Mouse (Mus musculus): Measurements from ENCODE around the gene Kcnab3.
A peak's percentile ranks its signal among the peaks of the same experiment; 100 is the strongest.

The Kcnab3 gene

DNA sequence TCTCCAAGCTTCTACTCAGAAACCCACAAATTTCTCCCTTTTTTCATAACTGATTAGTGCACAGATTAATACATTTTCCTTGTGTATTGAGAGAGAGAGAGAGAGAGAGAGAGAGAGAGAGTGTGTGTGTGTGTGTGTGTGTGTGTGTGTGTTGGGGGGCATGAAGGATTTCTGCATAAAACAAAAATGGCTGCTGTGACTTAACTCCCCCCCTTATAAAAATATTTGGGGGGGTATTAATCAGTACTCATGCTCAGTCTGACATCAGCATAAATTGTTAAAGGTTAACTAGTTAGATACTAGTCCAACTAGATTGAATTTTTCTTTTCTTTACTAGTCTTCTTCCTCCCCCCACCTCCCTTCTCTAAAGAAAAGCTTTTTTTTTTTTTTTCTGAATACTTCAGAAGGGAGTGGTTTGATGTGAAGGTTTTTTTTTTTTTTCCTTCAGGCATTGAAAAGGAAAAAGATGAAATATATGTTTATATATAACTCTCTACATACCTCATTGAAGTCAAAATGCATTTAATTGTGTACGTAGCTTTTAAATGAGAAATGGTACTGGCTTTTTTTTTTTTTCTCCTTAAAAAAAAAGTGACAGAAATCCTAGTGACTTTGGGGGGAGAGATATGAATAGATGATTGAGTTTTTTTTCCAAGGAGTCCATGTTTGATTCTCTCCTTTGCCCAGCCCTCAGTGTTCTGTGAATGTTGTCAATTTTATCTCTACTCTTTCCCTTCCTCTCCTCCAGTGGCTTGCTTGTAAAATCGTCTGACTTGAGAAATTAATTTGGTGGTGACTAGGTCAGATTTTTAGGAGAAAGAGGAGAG lies 44.1 kb downstream of the Kcnab3 start:
- no peaks in the 10 kb centered on the region for H3K9me3 ChIP-seq (ENCODE audit: low read length)
- TF ChIP-seq POU5F1 (IDR thresholded peaks at IDR 0.05; ENCODE audit: borderline replicate concordance, low read length): no peak
- TF ChIP-seq NANOG (IDR thresholded peaks at IDR 0.05; ENCODE audit: borderline replicate concordance, low read length): no peak
- no peak for TF ChIP-seq CTCF (conservative IDR thresholded peaks at IDR 0.05; ENCODE audit: low read length)

DNA sequence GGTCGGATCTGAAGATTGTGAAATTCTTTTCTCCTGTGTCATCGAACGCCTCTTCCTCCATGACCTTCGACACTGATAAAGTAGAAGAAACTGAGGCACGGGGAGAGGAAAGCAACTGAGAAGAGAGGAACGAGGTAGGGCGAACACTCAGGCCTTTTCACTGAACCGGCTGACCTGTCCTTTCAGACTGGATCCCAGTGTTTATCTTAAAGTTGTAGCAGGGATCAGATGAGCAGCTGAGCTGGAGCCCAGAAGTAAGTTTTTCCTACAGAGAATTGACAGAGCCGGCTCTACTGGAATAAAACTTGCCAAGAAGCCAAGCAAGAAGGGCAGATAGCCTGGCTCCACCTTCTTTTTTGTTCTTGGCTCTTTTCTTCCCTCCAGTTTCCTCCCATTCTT lies 44.8 kb downstream of the Kcnab3 start:
- Histone ChIP-seq H3K4me1 (replicated peaks; ENCODE audit: low read depth, low read length) (peaks cover 56% of the 10 kb centered on the region), H3K9me3 (ENCODE audit: low read length) (no peaks in the 10 kb centered on the region), H3K4me3 (replicated peaks; ENCODE audit: low read length) (no peak overlapping the region; the same call in 1 of the 2 replicates), H3K36me3 (ENCODE audit: insufficient read depth, low read length) (no peaks in the 10 kb centered on the region), H3K27me3 (ENCODE audit: insufficient read depth, low read length) (peaks cover 55% of the 10 kb centered on the region)
- no peak for TF ChIP-seq NANOG (IDR thresholded peaks at IDR 0.05; ENCODE audit: borderline replicate concordance, low read length)

More for the DNA sequence above, 44.1 kb downstream of the Kcnab3 start:
- Histone ChIP-seq H3K36me3 (ENCODE audit: insufficient read depth, low read length) (no peaks in the 10 kb centered on the region), H3K4me3 (replicated peaks; ENCODE audit: low read length) (no peak overlapping the region), H3K4me1 (replicated peaks; ENCODE audit: low read depth, low read length) (peaks cover 62% of the 10 kb centered on the region), H3K27me3 (ENCODE audit: insufficient read depth, low read length) (peaks cover 61% of the 10 kb centered on the region)

DNA sequence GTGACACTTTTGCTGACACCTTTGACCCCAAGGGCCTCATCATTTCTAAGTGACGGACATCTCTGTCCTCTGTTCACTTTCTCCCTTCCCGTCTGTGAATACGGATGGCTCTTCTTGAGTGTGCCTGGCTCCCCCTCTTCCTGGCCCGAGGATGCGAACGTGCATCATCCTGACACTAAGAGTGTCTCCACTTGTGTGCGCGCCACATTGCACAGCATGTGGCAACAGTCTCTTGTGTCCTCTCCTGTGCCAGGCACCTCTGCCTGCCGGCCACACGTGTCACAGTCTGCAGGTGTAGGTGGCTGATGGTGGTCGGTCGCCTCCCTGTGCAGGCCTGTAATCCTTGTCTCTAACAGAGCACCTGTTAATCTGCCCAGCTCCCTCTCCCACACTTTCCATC lies 45.5 kb downstream of the Kcnab3 start:
- Histone ChIP-seq H3K36me3 (ENCODE audit: insufficient read depth, low read length) (no peaks in the 10 kb centered on the region), H3K4me1 (replicated peaks; ENCODE audit: low read depth, low read length) (peaks cover 48% of the 10 kb centered on the region), H3K9me3 (ENCODE audit: low read length) (no peaks in the 10 kb centered on the region), H3K4me3 (replicated peaks; ENCODE audit: low read length) (no peak overlapping the region), H3K27me3 (ENCODE audit: insufficient read depth, low read length) (peaks cover 49% of the 10 kb centered on the region)
- TF ChIP-seq CTCF (conservative IDR thresholded peaks at IDR 0.05; ENCODE audit: low read length) (no peak), POU5F1 (IDR thresholded peaks at IDR 0.05; ENCODE audit: borderline replicate concordance, low read length) (no peak), NANOG (IDR thresholded peaks at IDR 0.05; ENCODE audit: borderline replicate concordance, low read length) (no peak)

DNA sequence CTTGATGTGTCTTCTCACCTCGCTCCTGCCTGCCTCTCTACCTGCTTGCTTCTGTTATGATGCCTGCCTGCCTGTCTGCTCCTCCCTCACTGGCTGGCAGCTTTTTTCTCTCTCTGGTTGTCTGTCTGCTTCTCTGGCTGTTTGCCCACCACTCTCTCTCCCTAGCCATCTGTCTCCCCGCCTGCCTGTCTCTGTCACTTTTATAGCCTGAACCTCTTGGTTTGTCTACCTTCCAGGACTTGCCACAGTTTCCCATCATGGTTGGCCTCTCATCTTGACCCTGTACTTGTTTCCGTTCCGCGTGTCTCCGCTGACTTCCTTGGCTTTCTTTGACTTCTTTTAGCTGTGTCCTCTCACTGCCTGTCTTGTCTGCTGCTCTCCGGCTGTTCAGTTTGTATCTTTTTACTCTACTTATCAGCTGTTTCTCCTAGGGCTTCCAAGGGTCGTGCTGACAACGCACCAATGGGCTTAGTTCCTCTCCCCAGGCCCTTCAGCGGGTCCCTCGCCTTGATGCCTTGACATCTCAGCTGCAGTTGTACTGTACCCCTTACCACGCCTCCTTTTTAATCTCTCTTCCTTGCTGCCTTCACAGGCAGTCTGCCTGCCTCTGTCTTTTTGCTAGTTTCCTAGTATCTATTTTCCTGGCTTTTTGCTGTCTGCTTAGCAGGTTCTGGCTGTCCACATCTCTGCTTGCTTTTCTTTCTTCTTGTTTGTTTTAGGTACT lies 46.2 kb downstream of the Kcnab3 start:
- peaks cover 43% of the 10 kb centered on the region for H3K27me3 ChIP-seq (ENCODE audit: insufficient read depth, low read length)
- 0 out of 2 replicates have a peak overlapping the region, but pooled peaks have one; percentile 3 for H3K4me3 ChIP-seq (replicated peaks; ENCODE audit: low read length)
- H3K9me3 ChIP-seq (ENCODE audit: low read length): no peaks in the 10 kb centered on the region
- no peak for TF ChIP-seq CTCF (conservative IDR thresholded peaks at IDR 0.05; ENCODE audit: low read length)
- no peak for TF ChIP-seq POU5F1 (IDR thresholded peaks at IDR 0.05; ENCODE audit: borderline replicate concordance, low read length)
- no peak for TF ChIP-seq NANOG (IDR thresholded peaks at IDR 0.05; ENCODE audit: borderline replicate concordance, low read length)
- no peaks in the 10 kb centered on the region for H3K36me3 ChIP-seq (ENCODE audit: insufficient read depth, low read length)
- H3K4me1 ChIP-seq (replicated peaks; ENCODE audit: low read depth, low read length): peaks cover 42% of the 10 kb centered on the region

DNA sequence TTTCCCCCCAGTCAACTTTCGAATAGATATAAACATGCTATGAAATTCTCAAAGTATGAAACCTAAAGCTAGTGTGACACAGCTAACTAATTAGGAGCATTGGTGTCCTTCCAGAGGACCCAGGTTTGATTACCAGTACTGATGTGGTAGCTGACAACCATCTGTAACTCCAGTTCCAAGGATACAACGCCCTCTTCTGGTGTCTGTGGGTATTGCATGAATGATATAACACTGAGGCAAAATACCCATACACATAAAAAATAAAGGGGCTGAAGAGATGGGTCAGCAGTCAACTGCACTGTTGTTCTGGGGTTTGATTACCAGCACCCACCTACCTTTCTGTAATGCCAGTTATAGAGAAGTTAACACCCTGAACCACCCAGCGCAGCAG lies 46.7 kb downstream of the Kcnab3 start:
- TF ChIP-seq NANOG (IDR thresholded peaks at IDR 0.05; ENCODE audit: borderline replicate concordance, low read length): no peak
- TF ChIP-seq POU5F1 (IDR thresholded peaks at IDR 0.05; ENCODE audit: borderline replicate concordance, low read length): no peak
- TF ChIP-seq CTCF (conservative IDR thresholded peaks at IDR 0.05; ENCODE audit: low read length): peak; percentile 71
- Histone ChIP-seq H3K4me1 (replicated peaks; ENCODE audit: low read depth, low read length) (peaks cover 37% of the 10 kb centered on the region), H3K4me3 (replicated peaks; ENCODE audit: low read length) (no peak overlapping the region), H3K9me3 (ENCODE audit: low read length) (no peaks in the 10 kb centered on the region), H3K36me3 (ENCODE audit: insufficient read depth, low read length) (no peaks in the 10 kb centered on the region), H3K27me3 (ENCODE audit: insufficient read depth, low read length) (peaks cover 38% of the 10 kb centered on the region)

DNA sequence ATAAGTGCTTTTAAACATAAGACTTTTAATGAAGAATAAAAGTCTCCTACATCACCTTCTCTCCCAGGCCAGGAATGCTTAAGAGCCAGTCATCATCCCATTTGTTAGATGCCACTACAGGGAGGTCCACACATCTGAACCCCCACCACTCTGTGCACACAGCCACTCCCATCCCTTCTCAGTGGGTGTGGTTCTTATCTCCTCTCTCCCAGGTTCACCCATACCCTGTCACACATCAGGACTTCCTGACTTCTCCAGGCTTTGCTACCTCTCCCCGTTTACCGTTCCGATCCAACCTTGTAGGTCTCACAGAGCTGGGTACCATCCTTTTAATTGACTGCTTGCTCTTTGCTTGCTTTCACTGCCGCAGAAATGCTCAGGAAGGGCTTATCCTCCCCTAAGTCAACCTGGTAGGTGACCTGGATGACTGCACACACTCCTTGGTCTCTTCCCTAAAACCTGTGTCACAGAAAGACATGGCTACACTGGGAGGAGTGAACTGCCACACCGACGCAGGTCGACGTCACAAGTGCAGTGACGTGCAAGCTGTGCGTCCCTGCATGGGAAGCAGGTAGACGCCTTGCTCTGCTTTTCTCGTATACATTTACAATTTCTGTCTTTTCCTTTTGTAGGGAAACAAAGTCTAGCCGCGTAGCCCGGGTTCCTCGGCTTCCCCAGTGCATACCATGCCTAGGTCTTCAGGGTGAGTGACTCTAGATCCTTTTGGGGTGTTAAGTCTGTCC lies 47.3 kb downstream of the Kcnab3 start:
- H3K9me3 ChIP-seq (ENCODE audit: low read length): no peaks in the 10 kb centered on the region
- peak overlapping the region; percentile 32; the same call in 1 of the 2 replicates for H3K4me3 ChIP-seq (replicated peaks; ENCODE audit: low read length)
- H3K27me3 ChIP-seq (ENCODE audit: insufficient read depth, low read length): peaks cover 32% of the 10 kb centered on the region
- TF ChIP-seq NANOG (IDR thresholded peaks at IDR 0.05; ENCODE audit: borderline replicate concordance, low read length) (no peak), POU5F1 (IDR thresholded peaks at IDR 0.05; ENCODE audit: borderline replicate concordance, low read length) (no peak), CTCF (conservative IDR thresholded peaks at IDR 0.05; ENCODE audit: low read length) (no peak)
- peaks cover 31% of the 10 kb centered on the region for H3K4me1 ChIP-seq (replicated peaks; ENCODE audit: low read depth, low read length)
- H3K36me3 ChIP-seq (ENCODE audit: insufficient read depth, low read length): no peaks in the 10 kb centered on the region

DNA sequence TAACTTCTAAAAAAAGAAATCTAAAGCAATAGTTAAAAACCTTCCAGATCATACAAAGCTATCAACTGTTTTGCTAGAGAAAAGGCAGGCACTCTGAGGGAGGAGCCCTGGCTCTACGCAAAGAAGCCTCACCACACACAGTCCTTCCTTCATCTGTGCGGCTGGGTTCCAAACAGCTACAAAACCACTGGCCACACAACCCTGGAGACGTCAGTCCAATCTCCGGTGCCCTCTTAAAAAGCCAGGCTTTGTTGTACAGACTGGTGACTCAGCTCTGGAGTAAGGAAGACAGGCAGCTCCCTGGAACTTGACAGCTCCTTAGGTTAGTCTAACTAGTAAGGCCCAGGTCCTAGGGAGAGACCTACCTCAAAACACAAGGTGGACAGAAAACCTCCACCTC lies 49.6 kb downstream of the Kcnab3 start:
- peaks cover 23% of the 10 kb centered on the region for H3K27me3 ChIP-seq (ENCODE audit: insufficient read depth, low read length)
- no peaks in the 10 kb centered on the region for H3K36me3 ChIP-seq (ENCODE audit: insufficient read depth, low read length)
- H3K4me3 ChIP-seq (replicated peaks; ENCODE audit: low read length): no peak overlapping the region
- TF ChIP-seq NANOG (IDR thresholded peaks at IDR 0.05; ENCODE audit: borderline replicate concordance, low read length): no peak
- TF ChIP-seq CTCF (conservative IDR thresholded peaks at IDR 0.05; ENCODE audit: low read length): no peak
- TF ChIP-seq POU5F1 (IDR thresholded peaks at IDR 0.05; ENCODE audit: borderline replicate concordance, low read length): no peak
- no peaks in the 10 kb centered on the region for H3K9me3 ChIP-seq (ENCODE audit: low read length)
- peaks cover 30% of the 10 kb centered on the region for H3K4me1 ChIP-seq (replicated peaks; ENCODE audit: low read depth, low read length)

DNA sequence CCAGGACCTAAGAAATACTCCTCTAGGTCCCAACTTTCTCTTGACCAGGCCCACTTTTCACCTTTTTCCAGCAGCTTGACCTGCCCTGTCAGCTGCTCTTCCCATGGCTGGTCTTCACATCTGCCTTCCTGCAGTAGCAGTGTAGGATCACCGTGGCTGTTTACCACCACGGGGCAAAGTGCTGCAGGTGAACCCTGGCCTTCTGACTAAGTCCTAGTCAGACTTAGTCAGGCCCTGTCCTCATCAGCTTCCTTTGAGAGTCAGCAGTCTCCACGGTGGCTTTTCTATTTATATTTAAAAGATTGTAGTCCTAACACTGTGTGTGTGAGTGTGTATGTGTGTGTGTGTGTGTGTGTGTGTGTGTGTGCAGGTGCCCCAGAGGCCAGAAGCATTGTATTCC lies 51.7 kb downstream of the Kcnab3 start:
- Histone ChIP-seq H3K36me3 (ENCODE audit: insufficient read depth, low read length) (no peaks in the 10 kb centered on the region), H3K9me3 (ENCODE audit: low read length) (no peaks in the 10 kb centered on the region), H3K4me1 (replicated peaks; ENCODE audit: low read depth, low read length) (peaks cover 13% of the 10 kb centered on the region), H3K27me3 (ENCODE audit: insufficient read depth, low read length) (peaks cover 4% of the 10 kb centered on the region; the same call in 1 of the 2 replicates), H3K4me3 (replicated peaks; ENCODE audit: low read length) (no peak overlapping the region)
- TF ChIP-seq POU5F1 (IDR thresholded peaks at IDR 0.05; ENCODE audit: borderline replicate concordance, low read length): no peak
- TF ChIP-seq NANOG (IDR thresholded peaks at IDR 0.05; ENCODE audit: borderline replicate concordance, low read length): no peak
- no peak for TF ChIP-seq CTCF (conservative IDR thresholded peaks at IDR 0.05; ENCODE audit: low read length)

Measured in E14TG2a.4 (cell line).